Mouse (Mus musculus) lung, adult 2 months (tissue): ENCODE data around the gene Pparg.

Experiments used
- CTCF ChIP-seq: fragments of 200-500 bp; IDR thresholded peaks from 2 replicates; pipeline ENCODE4 v1.5.1; 2011; ENCODE audit warnings: mild to moderate bottlenecking, low read length, control low read depth; ENCODE audit not compliant: insufficient read depth
- POLR2A ChIP-seq: fragments of 200-500 bp; IDR thresholded peaks from 2 replicates; pipeline ENCODE4 v1.6.1; 2011; ENCODE audit warnings: low read depth, mild to moderate bottlenecking, control low read depth, low read length, borderline replicate concordance; ENCODE audit errors: extremely low read depth

DNA sequence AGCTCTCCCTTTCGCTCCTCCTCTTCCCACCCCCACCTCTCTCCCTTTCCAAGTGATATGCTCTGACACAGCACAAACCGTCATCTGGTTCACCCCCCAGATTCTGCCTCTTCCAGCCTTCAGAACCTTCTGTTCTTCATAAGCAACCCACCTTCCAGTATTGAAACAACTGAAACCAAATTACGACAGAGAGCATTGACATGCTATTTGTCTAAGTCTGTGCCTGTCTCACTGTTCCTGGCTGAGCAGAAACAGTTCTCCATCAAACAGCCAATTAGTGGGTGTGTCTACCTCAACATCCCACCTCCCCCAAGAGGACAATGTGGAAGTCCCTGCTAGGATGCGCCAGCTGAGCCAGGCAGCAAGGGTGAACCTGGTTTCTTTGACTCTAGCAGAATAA is 157.2 kb downstream of the Pparg start:
- TF ChIP-seq CTCF, result no peak
- no peak for TF ChIP-seq POLR2A
